27 mouse cellular contexts compared by ENCODE assay signal in genomic region chr5:129756886-129757285, GRCm38 (mm10). TPM values are rescaled to one million over a fixed set of nuclear protein-coding genes. Genes with fewer than 3 reads are reported as not detected.
"Had no signal": no experiment of that assay in that cellular context is flagged by ENCODE, and none has a peak within 500 bp of the region (broad histone marks: within the 10 kb centered on the region; RNA-seq: fewer than 3 reads in every experiment).

No protein-coding gene starts in this region.

- H3K27me3 ChIP-seq: liver, embryonic 15.5 days; lung, embryonic 15.5 days; megakaryocyte, embryonic 14.5 days; midbrain, embryonic 13.5 days; midbrain, embryonic 15.5 days; neural tube, embryonic 12.5 days; stomach, embryonic 15.5 days had no signal

- H3K27ac ChIP-seq: liver, embryonic 15.5 days; lung, embryonic 15.5 days; macrophage; midbrain, embryonic 13.5 days; midbrain, embryonic 15.5 days; neural tube, embryonic 12.5 days; stomach, embryonic 15.5 days; stomach, postnatal 0 days had no signal

- H3K4me1 ChIP-seq: liver, embryonic 15.5 days; lung, embryonic 15.5 days; megakaryocyte, embryonic 14.5 days; midbrain, embryonic 15.5 days; stomach, embryonic 15.5 days had no signal

- DNase-seq: liver, postnatal 0 days; lung, adult 2 months; lung, postnatal 14 days; lung, postnatal 36 days; retina, postnatal 1 day; right cerebral cortex, adult 18-20 months; right cerebral cortex, postnatal 14 days; thymus, adult 2 months; thymus, postnatal 25 days; thymus, postnatal 4 days had no signal

- ATAC-seq: liver, postnatal 0 days; lung, postnatal 0 days; midbrain, embryonic 13.5 days; midbrain, embryonic 15.5 days had no signal

- H3K4me2 ChIP-seq: liver, embryonic 15.5 days; lung, embryonic 15.5 days; midbrain, embryonic 13.5 days; midbrain, embryonic 15.5 days; neural tube, embryonic 12.5 days; stomach, embryonic 15.5 days had no signal

- H3K4me3 ChIP-seq: liver, embryonic 15.5 days; lung, embryonic 15.5 days; megakaryocyte, embryonic 14.5 days; midbrain, embryonic 13.5 days; midbrain, embryonic 15.5 days; neural tube, embryonic 12.5 days; stomach, embryonic 15.5 days had no signal

- H3K9ac ChIP-seq: liver, embryonic 15.5 days; liver, postnatal 0 days; lung, embryonic 15.5 days; midbrain, embryonic 13.5 days; midbrain, embryonic 15.5 days; neural tube, embryonic 12.5 days; stomach, embryonic 15.5 days had no signal

- H3K9me3 ChIP-seq: liver, embryonic 15.5 days; lung, embryonic 15.5 days; megakaryocyte, embryonic 14.5 days; midbrain, embryonic 13.5 days; midbrain, embryonic 15.5 days; neural tube, embryonic 12.5 days; stomach, embryonic 15.5 days had no signal

RNA-seq across cellular contexts. Expression of gene Sept14, which starts 48.6 kb away (rescaled TPM):
- total RNA-seq: megakaryocyte progenitor cell, adult 5-6 weeks; midbrain, postnatal 0 days; monocyte, adult 5-6 weeks; neutrophil, adult 5-6 weeks had no signal
- polyA plus RNA-seq: liver, embryonic 15.5 days; liver, postnatal 0 days; lung, adult 2 months; lung, embryonic 15.5 days; lung, postnatal 0 days; macrophage; midbrain, embryonic 13.5 days; midbrain, embryonic 15.5 days; midbrain, postnatal 0 days; neural tube, embryonic 12.5 days; neural tube, embryonic 14.5 days; spleen, adult 2 months; stomach, embryonic 15.5 days; stomach, postnatal 0 days; urinary bladder, adult 2 months had no signal
